Mouse (Mus musculus) lung, embryonic 15.5 days (tissue): ENCODE results near the gene Vpreb3. TPM values are rescaled to one million over a fixed set of nuclear protein-coding genes. Genes with fewer than 3 reads are reported as not detected.
A peak's percentile ranks its signal among the peaks of the same experiment; 100 is the strongest.

Experiments used
- ATAC-seq: fragments of 200-750 bp; cut with Nextera tagmentation; 2 replicates; pipeline ENCODE4 v1.8.0; 2017; ENCODE audit warnings: moderate number of reproducible peaks, borderline replicate concordance; ENCODE audit not compliant: low FRiP score, low TSS enrichment; ENCODE audit errors: extremely low read depth
- H3K27ac ChIP-seq: fragments of 300-500 bp; sonication (generic); 2 replicates; pipeline ENCODE4 v1.5.1; 2015; ENCODE audit warnings: moderate library complexity, mild to moderate bottlenecking, inconsistent platforms
- H3K27me3 ChIP-seq: fragments of 300-500 bp; sonication (generic); 2 replicates; pipeline ENCODE4 v1.6.1; 2015; ENCODE audit warnings: inconsistent platforms
- H3K36me3 ChIP-seq: fragments of 300-500 bp; sonication (generic); 2 replicates; pipeline ENCODE4 v1.6.1; 2015; ENCODE audit warnings: inconsistent platforms
- H3K4me1 ChIP-seq: fragments of 300-500 bp; sonication (generic); 2 replicates; pipeline ENCODE4 v1.6.1; 2015; ENCODE audit warnings: inconsistent platforms
- H3K4me2 ChIP-seq: fragments of 300-500 bp; sonication (generic); 2 replicates; pipeline ENCODE4 v1.6.1; 2015; ENCODE audit warnings: inconsistent platforms, mild to moderate bottlenecking, moderate library complexity
- H3K4me3 ChIP-seq: fragments of 300-500 bp; sonication (generic); 2 replicates; pipeline ENCODE4 v1.5.1; 2015; ENCODE audit warnings: mild to moderate bottlenecking, inconsistent platforms
- H3K9ac ChIP-seq: fragments of 300-500 bp; sonication (generic); 2 replicates; pipeline ENCODE4 v1.6.1; 2015; ENCODE audit warnings: inconsistent platforms
- H3K9me3 ChIP-seq: fragments of 300-500 bp; sonication (generic); 2 replicates; pipeline ENCODE4 v1.6.1; 2016; ENCODE audit warnings: inconsistent platforms
- WGBS: fragments of 180-500 bp; shearing (Covaris S2); methylation state at CpG from one replicate; pipeline ENCODE4 v1.1.7; 2015; 5-methylcytosine and 5-hydroxymethylcytosine counted together
- polyA plus RNA-seq: library from polyadenylated mRNA; unstranded; fragments of >200 nt; fragmentation: Nextera tagmentation; extraction: Ambion mirVana; gene quantifications from 2 replicates; pipeline ENCODE4 v1.2.1, GENCODE M21; 2015

Gene Vpreb3
- polyA plus RNA-seq, 1 experiment from 2014 or later: 0.95 TPM

DNA sequence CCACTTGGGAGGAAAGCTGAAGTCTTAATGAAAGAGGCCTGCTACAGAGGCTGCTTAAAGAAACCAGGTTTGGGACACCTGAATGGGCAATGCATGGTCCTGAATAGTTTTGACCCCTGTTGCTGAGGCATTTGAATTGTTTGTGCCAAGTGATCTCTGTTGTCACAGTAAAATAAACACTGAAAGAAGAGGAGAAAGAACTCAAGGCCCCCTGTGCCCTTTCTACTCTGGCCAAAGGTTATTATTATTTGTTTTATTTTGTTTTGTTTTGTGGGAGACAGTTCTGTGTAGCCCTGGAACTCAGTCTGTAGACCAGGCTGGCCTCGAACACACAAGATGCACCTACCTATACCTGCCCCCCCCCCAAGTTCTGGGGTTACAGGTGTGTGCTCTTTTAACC lies 7.9 kb upstream of the Vpreb3 start:
- 29% methylated on average over 1 of the region's 1 CpGs for WGBS
- no peak overlapping the region; the same call in 1 of the 2 replicates for H3K4me3 ChIP-seq
- peak overlapping the region; percentile 82 for H3K4me2 ChIP-seq
- H3K27ac ChIP-seq: no peak overlapping the region
- peaks cover 50% of the 10 kb centered on the region for H3K4me1 ChIP-seq
- H3K9ac ChIP-seq: no peak overlapping the region
- no peaks in the 10 kb centered on the region for H3K9me3 ChIP-seq
- no peaks in the 10 kb centered on the region for H3K36me3 ChIP-seq
- H3K27me3 ChIP-seq: peaks cover 37% of the 10 kb centered on the region
- no peak for ATAC-seq

DNA sequence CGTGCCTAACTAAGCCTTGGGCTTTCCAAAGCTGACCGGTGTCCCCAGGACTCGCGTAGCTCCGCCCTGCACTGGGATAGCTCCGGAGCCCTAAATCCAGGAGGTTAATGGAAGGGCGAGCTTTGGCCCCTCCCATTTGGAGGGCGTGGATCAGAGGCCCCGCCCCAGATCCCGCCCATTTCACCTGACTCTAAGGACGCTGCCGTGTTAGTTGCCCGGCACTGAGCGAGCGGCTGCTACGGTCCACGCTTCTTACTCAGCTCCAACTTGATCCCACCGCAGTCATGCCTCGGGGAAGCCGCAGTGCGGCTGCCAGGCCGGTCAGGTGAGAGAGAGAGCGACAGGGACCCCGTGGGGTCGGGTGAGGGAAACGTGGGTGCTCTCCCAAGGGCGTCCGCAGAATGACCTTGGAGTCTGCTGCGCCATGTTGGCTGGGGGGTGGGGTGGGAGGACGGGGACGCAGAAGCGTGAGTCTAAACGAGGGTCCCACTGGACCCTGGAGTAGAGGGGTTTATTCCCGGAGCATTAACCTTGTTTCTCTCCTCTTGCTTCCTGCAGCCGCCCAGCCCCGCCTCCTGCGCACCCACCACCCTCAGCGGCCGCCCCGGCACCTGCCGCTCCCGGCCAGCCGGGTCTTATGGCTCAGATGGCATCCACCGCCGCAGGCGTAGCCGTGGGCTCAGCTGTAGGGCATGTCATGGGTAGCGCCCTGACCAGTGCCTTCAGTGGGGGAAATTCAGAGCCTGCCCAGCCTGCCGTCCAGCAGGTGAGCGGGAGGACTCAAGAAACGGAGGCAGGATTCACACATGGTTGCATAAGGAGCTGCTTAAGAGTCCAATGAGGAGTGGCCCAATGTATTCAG lies 6.9 kb upstream of the Vpreb3 start, which contains the start of gene Mmp11:
Mmp11 (minus strand) TSS at position 817 of the 862 bp plus-strand sequence.
- peak within 1 kb of the TSS; percentile 82 for H3K4me2 ChIP-seq
- no peaks in the 10 kb centered on the region for H3K9me3 ChIP-seq
- no peaks in the 10 kb centered on the region for H3K36me3 ChIP-seq
- peak within 1 kb of the TSS; percentile 55 for H3K27ac ChIP-seq
- H3K4me1 ChIP-seq: peaks cover 41% of the 10 kb centered on the region
- peaks cover 37% of the 10 kb centered on the region for H3K27me3 ChIP-seq
- H3K9ac ChIP-seq: peak within 1 kb of the TSS; percentile 47
- under 1% methylated on average over 51 of the region's 51 CpGs for whole genome bisulfite sequencing
- peak; percentile 59 for ATAC-seq
- H3K4me3 ChIP-seq: peak within 1 kb of the TSS; percentile 59

DNA sequence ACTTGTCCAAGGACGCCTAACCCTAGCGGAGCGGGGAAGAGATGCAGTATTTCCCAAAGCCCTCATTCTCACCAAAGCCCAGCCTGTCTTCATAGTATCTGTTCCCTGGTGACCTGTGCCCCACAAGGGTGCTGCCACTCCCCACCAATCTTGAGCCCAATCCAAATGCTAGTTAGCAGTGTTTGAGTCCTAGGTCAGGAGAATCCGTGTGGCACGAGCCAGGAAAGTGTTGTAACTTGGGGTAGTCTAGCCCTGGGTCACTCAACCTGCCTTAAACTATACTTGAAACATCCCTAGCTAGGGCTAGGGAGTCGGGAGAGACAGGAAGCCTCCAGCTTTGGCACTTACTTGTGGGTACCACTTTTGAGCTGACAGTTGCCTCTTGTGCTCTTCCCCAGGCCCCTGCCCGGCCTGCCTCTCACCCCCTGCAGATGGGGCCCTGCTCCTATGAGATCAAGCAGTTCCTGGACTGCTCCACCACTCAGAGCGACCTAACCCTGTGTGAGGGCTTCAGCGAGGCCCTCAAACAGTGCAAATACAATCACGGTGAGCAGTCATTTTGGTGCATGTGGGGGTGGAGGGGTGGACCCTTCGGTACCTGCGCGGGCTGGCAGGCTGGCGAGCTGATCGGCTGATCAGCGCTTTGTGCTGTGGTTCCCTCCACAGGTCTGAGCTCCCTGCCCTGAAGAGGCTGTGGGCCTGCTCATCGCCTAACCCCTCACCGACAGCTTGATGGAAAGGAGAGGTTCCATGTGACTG lies 5.8 kb upstream of the Vpreb3 start:
- Histone ChIP-seq H3K4me2 (peak overlapping the region; percentile 82), H3K4me1 (peaks cover 30% of the 10 kb centered on the region), H3K27ac (no peak overlapping the region), H3K36me3 (no peaks in the 10 kb centered on the region), H3K27me3 (peaks cover 28% of the 10 kb centered on the region), H3K4me3 (no peak overlapping the region), H3K9me3 (no peaks in the 10 kb centered on the region), H3K9ac (no peak overlapping the region)
- no peak for ATAC-seq
- 42% methylated on average over 18 of the region's 18 CpGs for WGBS

DNA sequence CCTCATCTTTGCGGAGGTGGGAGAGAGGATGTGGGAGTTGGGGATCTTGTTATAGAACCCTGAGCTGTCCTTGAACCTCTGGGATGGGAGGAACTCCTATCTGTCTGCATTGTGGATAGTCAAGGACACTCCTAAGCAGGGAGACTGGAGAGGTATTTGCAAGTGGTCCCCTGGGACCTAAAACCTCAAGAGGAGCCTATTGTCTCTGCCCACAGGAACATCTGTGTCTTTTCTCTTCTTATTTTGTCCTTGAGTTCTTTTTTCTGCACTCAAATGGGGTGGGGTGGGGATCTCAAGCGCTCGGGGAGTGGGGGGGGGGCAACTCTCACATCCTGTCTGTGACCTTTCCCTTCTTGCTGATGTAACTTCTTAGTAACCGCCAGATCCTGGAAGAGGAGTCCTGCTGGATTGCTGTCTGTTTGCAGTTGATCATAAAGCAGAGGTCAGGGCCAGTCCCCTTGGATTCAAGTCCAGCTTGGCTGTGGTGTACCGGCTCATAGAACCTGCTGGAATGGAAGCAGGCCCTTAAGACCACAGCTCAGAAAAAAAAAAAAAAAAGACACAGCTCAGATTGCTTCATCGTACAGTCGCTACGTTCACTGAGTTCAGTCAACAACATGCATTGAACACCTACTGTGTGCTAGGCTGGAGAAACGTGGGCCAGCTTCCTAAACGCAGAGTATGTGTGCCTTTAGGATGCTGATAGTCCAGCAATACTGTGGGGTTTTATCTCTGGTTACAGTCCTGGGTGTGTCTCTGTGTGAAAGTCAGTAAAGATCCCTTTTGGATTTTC lies 4.8 kb upstream of the Vpreb3 start:
- no peak for ATAC-seq
- Histone ChIP-seq H3K27ac (no peak overlapping the region), H3K4me3 (no peak overlapping the region), H3K9me3 (no peaks in the 10 kb centered on the region), H3K9ac (no peak overlapping the region), H3K4me2 (no peak overlapping the region), H3K27me3 (peaks cover 28% of the 10 kb centered on the region), H3K36me3 (no peaks in the 10 kb centered on the region), H3K4me1 (peaks cover 22% of the 10 kb centered on the region)
- 51% methylated on average over 10 of the region's 10 CpGs for WGBS

DNA sequence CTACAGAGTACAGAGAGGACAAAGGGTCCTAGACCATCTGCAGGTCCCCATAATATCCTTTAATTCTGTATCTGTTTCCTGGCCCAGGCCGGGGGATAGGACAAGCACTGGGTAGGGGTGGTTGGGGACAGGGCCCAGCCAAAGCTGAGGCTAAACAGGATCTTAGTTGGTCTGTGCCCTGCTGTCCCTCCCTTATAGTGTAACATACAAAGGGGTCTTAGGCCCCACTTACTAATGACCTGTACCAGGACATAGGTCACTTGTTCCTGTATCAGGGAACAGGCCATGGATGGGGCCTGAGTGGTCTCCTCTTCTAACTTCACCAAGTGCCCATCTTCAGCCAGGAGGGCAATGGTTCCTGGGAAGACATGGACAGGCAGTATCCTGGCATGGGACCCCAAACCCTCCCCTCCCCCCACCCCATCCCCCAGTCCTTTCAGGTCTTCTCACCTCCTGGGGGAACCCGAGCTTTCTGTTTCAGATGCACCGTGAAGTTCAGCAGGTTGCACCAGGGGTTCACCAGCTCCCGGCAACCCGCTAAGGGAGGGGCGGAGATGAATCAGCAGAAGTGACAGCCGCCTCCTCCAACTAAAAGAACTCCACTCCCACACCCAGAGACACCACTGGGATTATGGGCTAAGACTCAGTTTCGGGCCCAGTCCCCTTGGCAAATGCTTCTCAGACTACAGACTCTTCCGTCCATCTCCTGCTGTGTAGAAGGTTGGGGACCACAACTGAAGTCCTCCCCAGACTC lies 3.2 kb upstream of the Vpreb3 start:
- H3K4me2 ChIP-seq: no peak overlapping the region
- no peak overlapping the region for H3K27ac ChIP-seq
- no peak overlapping the region for H3K4me3 ChIP-seq
- ATAC-seq: no peak
- H3K27me3 ChIP-seq: peaks cover 27% of the 10 kb centered on the region
- no peaks in the 10 kb centered on the region for H3K9me3 ChIP-seq
- no peaks in the 10 kb centered on the region for H3K36me3 ChIP-seq
- peaks cover 26% of the 10 kb centered on the region for H3K4me1 ChIP-seq
- H3K9ac ChIP-seq: no peak overlapping the region
- WGBS: 58% methylated on average over 9 of the region's 9 CpGs

DNA sequence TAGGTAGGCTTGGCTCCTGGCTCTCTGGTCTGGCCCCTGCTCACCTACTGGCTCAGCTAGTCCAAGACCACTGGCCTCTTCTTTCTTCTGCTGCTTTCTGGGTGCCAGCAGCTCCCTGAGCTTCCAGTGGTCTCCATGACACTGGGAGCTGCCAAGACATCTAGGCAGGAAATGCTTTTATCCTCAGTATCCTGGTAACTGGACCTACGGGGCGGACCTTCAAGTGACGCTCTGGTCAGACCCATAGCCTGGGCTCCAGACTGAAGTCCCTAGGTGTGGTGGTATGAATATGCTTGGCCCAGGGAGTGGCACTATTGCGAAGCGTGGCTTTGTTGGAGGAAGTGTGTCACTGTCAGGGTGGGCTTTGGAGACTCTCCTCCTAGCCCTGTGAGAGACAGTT lies 2.3 kb upstream of the Vpreb3 start, which contains the start of gene Gm867:
Gm867 (minus strand) TSS at position 153 of the 400 bp plus-strand sequence.
- WGBS: 73% methylated on average over 5 of the region's 5 CpGs
- ATAC-seq: no peak
- Histone ChIP-seq H3K27me3 (peaks cover 21% of the 10 kb centered on the region), H3K4me3 (no peak within 1 kb of the TSS), H3K27ac (no peak within 1 kb of the TSS), H3K4me2 (no peak within 1 kb of the TSS), H3K36me3 (no peaks in the 10 kb centered on the region), H3K9me3 (no peaks in the 10 kb centered on the region), H3K4me1 (peaks cover 26% of the 10 kb centered on the region), H3K9ac (no peak within 1 kb of the TSS)

DNA sequence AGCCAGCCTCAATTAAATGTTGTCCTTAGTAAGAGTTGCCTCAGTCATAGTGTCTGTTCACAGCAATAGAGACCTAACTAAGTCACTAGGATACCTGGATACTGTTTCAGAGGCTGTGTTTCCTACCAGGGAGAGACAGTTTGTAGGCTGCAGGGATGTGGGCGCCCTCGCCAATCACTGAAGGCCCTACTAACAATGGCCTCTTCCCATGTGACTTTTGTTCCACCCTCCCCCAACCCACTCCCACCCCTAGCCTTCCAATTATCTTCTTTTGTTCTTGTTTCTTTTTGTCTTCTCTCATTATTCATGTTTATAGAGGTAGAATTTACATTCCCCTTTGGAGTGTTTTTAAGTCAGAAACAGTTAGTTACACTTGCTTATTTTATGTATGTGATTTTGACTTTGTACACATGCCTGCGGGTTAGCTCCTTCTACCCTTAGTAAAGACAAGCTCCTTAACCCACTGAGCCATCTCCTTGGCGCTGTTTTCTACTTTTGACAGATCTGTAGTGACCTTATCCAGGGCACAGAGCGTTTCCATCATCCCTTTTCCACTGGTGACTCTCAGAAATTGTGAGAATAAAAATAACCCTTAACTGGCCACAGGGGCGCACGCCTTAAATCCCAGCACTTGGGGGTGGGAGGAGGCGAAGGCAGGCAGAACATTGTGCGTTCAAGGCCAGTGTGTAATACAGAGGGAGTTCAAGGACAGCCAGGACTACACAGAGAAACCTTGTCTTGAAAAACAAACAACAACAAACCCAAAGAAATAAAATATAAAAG lies 1.6 kb upstream of the Vpreb3 start:
- Histone ChIP-seq H3K9me3 (no peaks in the 10 kb centered on the region), H3K4me3 (no peak overlapping the region), H3K27ac (no peak overlapping the region), H3K4me2 (no peak overlapping the region), H3K36me3 (no peaks in the 10 kb centered on the region), H3K27me3 (peaks cover 14% of the 10 kb centered on the region), H3K4me1 (peaks cover 22% of the 10 kb centered on the region), H3K9ac (no peak overlapping the region)
- no peak for ATAC-seq
- 69% methylated on average over 9 of the region's 9 CpGs for WGBS

DNA sequence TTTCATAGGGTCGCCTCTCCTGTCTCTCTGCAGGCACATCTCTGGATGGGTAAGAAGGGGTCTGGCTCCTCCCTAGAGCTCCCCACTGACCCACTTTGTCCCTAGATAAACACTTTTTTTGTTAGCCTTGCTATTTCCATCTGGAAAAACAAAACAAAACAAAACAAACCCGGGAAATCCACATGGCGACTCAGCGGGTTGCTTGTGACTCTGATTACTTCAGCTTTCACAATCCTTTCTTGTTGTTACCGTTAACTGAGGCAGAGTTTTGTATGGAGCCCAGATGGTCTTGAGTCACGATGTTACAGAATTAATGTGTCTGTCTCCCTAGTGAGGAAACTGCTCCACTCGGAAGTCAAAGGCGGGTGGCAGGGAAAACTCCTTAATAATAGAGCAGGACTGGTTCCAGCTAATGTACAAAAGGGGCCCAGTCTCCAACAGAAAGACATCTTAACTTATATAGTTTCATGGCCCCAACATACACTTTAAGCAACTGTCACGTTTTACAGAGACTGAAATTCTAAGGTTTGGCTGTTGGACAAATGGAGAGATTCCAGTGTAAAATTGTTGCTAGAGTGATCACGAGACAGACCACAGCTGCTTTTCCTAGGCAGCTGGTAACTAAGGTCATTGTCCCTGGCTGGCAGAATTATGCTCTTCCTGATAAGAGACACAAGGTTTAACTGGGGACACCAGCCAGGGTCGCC lies 1.4 kb downstream of the Vpreb3 start:
- Histone ChIP-seq H3K27me3 (no peaks in the 10 kb centered on the region), H3K36me3 (no peaks in the 10 kb centered on the region), H3K27ac (peak overlapping the region; percentile 53), H3K9ac (no peak overlapping the region), H3K9me3 (no peaks in the 10 kb centered on the region), H3K4me3 (no peak overlapping the region), H3K4me2 (peak overlapping the region; percentile 20; the same call in 1 of the 2 replicates), H3K4me1 (peaks cover 12% of the 10 kb centered on the region; the same call in 1 of the 2 replicates)
- ATAC-seq: peak; percentile 76
- 30% methylated on average over 11 of the region's 11 CpGs for WGBS

DNA sequence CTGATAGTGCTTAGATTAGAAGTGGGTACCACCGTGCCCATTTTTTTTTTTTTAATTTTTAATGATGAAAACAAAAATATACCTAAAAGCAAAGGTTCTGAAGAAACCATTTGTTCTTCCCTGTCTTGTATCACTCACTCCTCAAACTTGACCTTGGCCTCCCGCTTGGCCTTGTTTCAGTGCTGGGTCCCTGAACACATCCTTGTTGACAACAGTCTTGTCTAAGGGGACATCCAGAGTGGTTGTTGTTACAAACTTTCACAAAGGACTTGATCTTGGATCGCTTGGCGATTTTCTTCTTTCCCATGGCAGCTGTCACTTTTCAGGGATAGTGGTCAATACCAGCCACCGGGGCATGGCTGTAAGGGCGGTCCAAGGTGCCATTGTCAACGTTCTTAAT lies 2.4 kb downstream of the Vpreb3 start:
- Histone ChIP-seq H3K27ac (peak overlapping the region; percentile 37; the same call in 1 of the 2 replicates), H3K9me3 (no peaks in the 10 kb centered on the region), H3K4me2 (no peak overlapping the region), H3K9ac (no peak overlapping the region), H3K4me1 (peaks cover 12% of the 10 kb centered on the region; the same call in 1 of the 2 replicates), H3K4me3 (no peak overlapping the region), H3K36me3 (no peaks in the 10 kb centered on the region), H3K27me3 (peaks cover 8% of the 10 kb centered on the region; the same call in 1 of the 2 replicates)
- no peak for ATAC-seq
- 91% methylated on average over 7 of the region's 7 CpGs for WGBS

DNA sequence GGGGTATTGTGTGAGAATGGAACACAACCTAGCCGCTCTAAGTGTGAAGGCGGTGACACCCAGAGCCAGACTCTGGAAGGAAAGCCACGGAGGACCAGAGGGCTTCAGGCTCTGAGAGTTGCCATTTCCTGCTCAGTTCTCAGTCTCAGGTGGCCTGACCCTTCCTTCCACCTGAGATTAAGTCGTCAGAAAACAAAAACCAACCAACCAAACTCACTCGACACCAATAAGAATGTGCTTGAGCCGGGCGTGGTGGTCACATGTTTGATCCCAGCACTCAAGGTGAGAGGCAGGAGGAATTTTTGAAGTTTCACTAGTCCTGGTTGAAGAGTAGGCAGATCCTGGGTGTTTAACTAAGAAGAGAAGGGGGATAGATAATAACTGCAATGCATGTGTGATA lies 3.0 kb downstream of the Vpreb3 start:
- H3K9me3 ChIP-seq: no peaks in the 10 kb centered on the region
- H3K9ac ChIP-seq: no peak overlapping the region
- WGBS: 65% methylated on average over 7 of the region's 7 CpGs
- no peaks in the 10 kb centered on the region for H3K36me3 ChIP-seq
- peaks cover 17% of the 10 kb centered on the region for H3K4me1 ChIP-seq
- no peak overlapping the region for H3K4me3 ChIP-seq
- H3K27ac ChIP-seq: peak overlapping the region; percentile 37; the same call in 1 of the 2 replicates
- peaks cover 8% of the 10 kb centered on the region; the same call in 1 of the 2 replicates for H3K27me3 ChIP-seq
- no peak overlapping the region for H3K4me2 ChIP-seq
- ATAC-seq: no peak
